Mouse (Mus musculus) hindbrain, embryonic 16.5 days (tissue): ENCODE measurements at regions not wholly inside any gene's neighbourhood (a gene's known extent, or its start where the extent isn't known, plus 50 kb on each side); places are given as distances from the start of the nearest gene placed in this dataset.

Experiments used
- ATAC-seq: fragments of 200-750 bp; cut with Nextera tagmentation; 2 replicates; pipeline ENCODE4 v1.8.0; 2017; ENCODE audit warnings: moderate TSS enrichment, moderate library complexity
- H3K27ac ChIP-seq: fragments of 300-500 bp; sonication (generic); 2 replicates; pipeline ENCODE4 v1.5.1; 2014; ENCODE audit warnings: low read depth, mild to moderate bottlenecking, control low read depth, low read length, moderate library complexity
- H3K27me3 ChIP-seq: fragments of 300-500 bp; sonication (generic); replicated peaks from 2 replicates; pipeline ENCODE4 v1.6.1; 2014; ENCODE audit warnings: low read length; ENCODE audit not compliant: control insufficient read depth, insufficient read depth
- H3K36me3 ChIP-seq: fragments of 300-500 bp; sonication (generic); 2 replicates; pipeline ENCODE4 v1.6.1; 2014; ENCODE audit warnings: mild to moderate bottlenecking, low read length, moderate library complexity, mixed read lengths; ENCODE audit not compliant: control insufficient read depth, insufficient read depth
- H3K4me1 ChIP-seq: fragments of 300-500 bp; sonication (generic); 2 replicates; pipeline ENCODE4 v1.6.1; 2014; ENCODE audit warnings: low read depth, low read length; ENCODE audit not compliant: control insufficient read depth, insufficient read depth
- H3K4me2 ChIP-seq: fragments of 300-500 bp; sonication (generic); 2 replicates; pipeline ENCODE4 v1.6.1; 2014; ENCODE audit warnings: mild to moderate bottlenecking, low read length, control low read depth, moderate library complexity
- H3K4me3 ChIP-seq: fragments of 300-500 bp; sonication (generic); 2 replicates; pipeline ENCODE4 v1.5.1; 2014; ENCODE audit warnings: mild to moderate bottlenecking, low read length, control low read depth, moderate library complexity
- H3K9ac ChIP-seq: fragments of 300-500 bp; sonication (generic); 2 replicates; pipeline ENCODE4 v1.6.1; 2014; ENCODE audit warnings: low read depth, mild to moderate bottlenecking, control low read depth, low read length, moderate library complexity
- H3K9me3 ChIP-seq: fragments of 300-500 bp; sonication (generic); 2 replicates; pipeline ENCODE4 v1.6.1; 2014; ENCODE audit warnings: mild to moderate bottlenecking, low read length, moderate library complexity; ENCODE audit not compliant: control insufficient read depth
- WGBS: fragments of 180-500 bp; shearing (Covaris S2); extraction: QIAGEN DNeasy Blood & Tissue Kit; methylation state at CpG from one replicate; pipeline ENCODE4 v1.1.7; 2014; 5-methylcytosine and 5-hydroxymethylcytosine counted together

- Histone ChIP-seq H3K36me3 (no peaks in the 10 kb centered on the region), H3K27ac (no peak overlapping the region), H3K9ac (no peak overlapping the region), H3K27me3 (no peaks in the 10 kb centered on the region), H3K4me2 (no peak overlapping the region), H3K4me3 (no peak overlapping the region), H3K9me3 (no peaks in the 10 kb centered on the region), H3K4me1 (peaks cover 2% of the 10 kb centered on the region)
- 31% methylated on average over 12 of the region's 12 CpGs for WGBS
- 0 out of 2 replicates have a peak, but pooled peaks have one; percentile 50 for ATAC-seq
These were observed 487.8 kb upstream of the Adam5 start for GRCm38 (mm10) chr8:25311811-25312533.

- no peak overlapping the region; the same call in 1 of the 2 replicates for H3K27ac ChIP-seq
- no peaks in the 10 kb centered on the region for H3K27me3 ChIP-seq
- no peaks in the 10 kb centered on the region for H3K36me3 ChIP-seq
- H3K4me2 ChIP-seq: no peak overlapping the region
- H3K9me3 ChIP-seq: no peaks in the 10 kb centered on the region
- 90% methylated on average over 4 of the region's 4 CpGs for WGBS
- H3K4me3 ChIP-seq: no peak overlapping the region
- peaks cover 3% of the 10 kb centered on the region for H3K4me1 ChIP-seq
- H3K9ac ChIP-seq: no peak overlapping the region
- no peak for ATAC-seq
These were observed 483.8 kb upstream of the Adam5 start for GRCm38 (mm10) chr8:25307956-25308355.

- H3K27ac ChIP-seq: no peak overlapping the region; the same call in 1 of the 2 replicates
- WGBS: 79% methylated on average over 11 of the region's 11 CpGs
- ATAC-seq: no peak
These were observed 483.3 kb upstream of the Adam5 start for GRCm38 (mm10) chr8:25307511-25307910.

GRCm38 (mm10) chr8:25306769-25307491, 482.8 kb upstream of the Adam5 start:
- Histone ChIP-seq H3K27me3 (no peaks in the 10 kb centered on the region), H3K9me3 (no peaks in the 10 kb centered on the region), H3K4me3 (no peak overlapping the region), H3K4me1 (peaks cover 3% of the 10 kb centered on the region), H3K36me3 (no peaks in the 10 kb centered on the region), H3K9ac (no peak overlapping the region), H3K4me2 (no peak overlapping the region), H3K27ac (peak overlapping the region; percentile 9; the same call in 1 of the 2 replicates)
- no peak for ATAC-seq
- WGBS: 50% methylated on average over 15 of the region's 15 CpGs

More at GRCm38 (mm10) chr8:25307511-25307910, 483.3 kb upstream of the Adam5 start:
- H3K4me1 ChIP-seq: peaks cover 3% of the 10 kb centered on the region
- no peak overlapping the region for H3K4me2 ChIP-seq
- no peaks in the 10 kb centered on the region for H3K36me3 ChIP-seq
- H3K9ac ChIP-seq: no peak overlapping the region
- no peak overlapping the region for H3K4me3 ChIP-seq
- H3K27me3 ChIP-seq: no peaks in the 10 kb centered on the region
- no peaks in the 10 kb centered on the region for H3K9me3 ChIP-seq
